Mouse (Mus musculus) olfactory bulb, adult 2 months (tissue): ENCODE measurements around the gene Nhlrc2.

Experiments used
- CTCF ChIP-seq: fragments of 200-500 bp; IDR thresholded peaks from 2 replicates; pipeline ENCODE4 v1.5.1; 2012; ENCODE audit warnings: low read depth, mild to moderate bottlenecking, low read length, moderate library complexity; ENCODE audit not compliant: insufficient read depth
- POLR2A ChIP-seq: fragments of 200-500 bp; IDR thresholded peaks from 2 replicates; pipeline ENCODE4 v1.6.1; 2012; ENCODE audit warnings: mild to moderate bottlenecking, low read depth, low read length, moderate library complexity; ENCODE audit not compliant: insufficient read depth

GRCm38 (mm10) chr19:56588205-56588626 lies 40.2 kb downstream of the Nhlrc2 start:
- TF ChIP-seq CTCF (no peak), POLR2A (no peak)
